Mouse (Mus musculus) small intestine, adult 2 months (tissue): Measurements from ENCODE around the gene Il17f.

ENCODE experiments used
- CTCF ChIP-seq: fragments of 200-500 bp; IDR thresholded peaks from 2 replicates; pipeline ENCODE4 v1.5.1; 2012; ENCODE audit warnings: low read depth, mild to moderate bottlenecking, control low read depth, inconsistent platforms, low read length, moderate library complexity, mixed read lengths; ENCODE audit not compliant: insufficient replicate concordance, insufficient read length; ENCODE audit errors: extremely low read depth
- POLR2A ChIP-seq: fragments of 200-500 bp; IDR thresholded peaks from 2 replicates; pipeline ENCODE4 v1.6.1; 2012; ENCODE audit warnings: low read depth, mild to moderate bottlenecking, control low read depth, inconsistent platforms, low read length, moderate library complexity

DNA sequence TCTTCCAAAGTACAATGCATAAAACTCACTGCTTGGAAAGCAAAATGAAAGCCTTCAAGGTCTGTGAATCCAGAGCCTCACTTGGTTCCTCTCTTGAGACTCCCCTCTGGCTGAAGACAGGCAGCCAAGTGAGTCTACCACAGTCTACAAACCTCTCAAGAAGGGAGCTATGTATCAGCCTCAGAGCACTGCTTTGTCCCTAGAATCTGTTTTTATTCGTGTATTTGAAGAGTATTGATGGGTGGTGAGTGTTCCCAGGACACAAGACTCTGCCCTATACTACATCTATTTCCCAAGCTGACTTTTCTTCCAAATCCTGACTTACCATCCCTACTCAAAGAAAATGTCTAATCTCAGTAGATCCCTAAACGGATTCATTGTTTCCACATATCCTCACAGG lies 12.1 kb downstream of the Il17f start:
- TF ChIP-seq CTCF (no peak), POLR2A (no peak)
